Comparison of ENCODE assay signal across 21 mouse cellular contexts in the genomic region with DNA sequence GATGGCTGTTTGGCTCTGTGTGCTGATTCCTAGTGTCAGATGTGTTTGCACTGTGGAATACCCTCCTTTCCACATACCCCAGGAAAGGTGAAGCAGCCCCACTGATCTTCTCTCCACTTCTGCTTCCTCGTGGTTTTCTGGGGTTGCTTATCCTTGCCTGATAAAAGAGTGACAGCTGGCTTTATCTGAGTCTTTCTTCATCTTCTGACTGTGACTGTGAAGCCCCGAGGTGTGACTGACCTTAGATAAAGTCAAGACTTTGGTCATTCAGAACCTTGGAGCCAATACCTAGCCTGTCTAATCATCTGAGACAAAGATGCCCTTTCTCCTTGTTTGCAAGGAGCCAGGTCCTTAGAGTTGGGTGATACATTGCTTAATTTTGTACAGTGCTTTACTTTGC.
DNase-seq lines count a peak whose midpoint lies in the region; ATAC-seq and TF ChIP-seq lines count a peak whose summit lies in the region.
"Had no signal": no experiment of that assay in that cellular context is flagged by ENCODE, and none has a peak within 500 bp of the region (broad histone marks: within the 10 kb centered on the region; RNA-seq: fewer than 3 reads in every experiment).

No protein-coding gene starts in this region.

- no peak for TF ChIP-seq EP300 in liver, postnatal 0 days (IDR thresholded peaks at IDR 0.05; ENCODE audit: low read depth)
- peak; percentile 77 to 87 for TF ChIP-seq EP300 in MEL (IDR thresholded peaks at IDR 0.05; ENCODE audit: low read depth in 1 of 2, low read length in 2 of 2)

- no peaks in the 10 kb centered on the region for H3K36me3 ChIP-seq in liver, adult 2 months (ENCODE audit: control insufficient read depth, insufficient read depth, low read length)
- no peaks in the 10 kb centered on the region; the same call in 1 of the 2 replicates for H3K36me3 ChIP-seq in liver, postnatal 0 days (replicated peaks; ENCODE audit: insufficient read depth, low read length)
- H3K36me3 ChIP-seq in MEL (ENCODE audit: control insufficient read depth in 1 of 2, insufficient read depth in 2 of 2, low read length in 2 of 2) = peaks cover 0 to 8% of the 10 kb centered on the region in 2 experiments; a peak in 2 of 4 replicates
- H3K36me3 ChIP-seq: embryonic facial prominence, embryonic 10.5 days; hindbrain, embryonic 12.5 days had no signal

- H3K27ac ChIP-seq in liver, adult 2 months (replicated peaks; ENCODE audit: insufficient read depth, low read depth, low read length) = peak overlapping the region; percentile 40
- H3K27ac ChIP-seq in liver, postnatal 0 days (ENCODE audit: low read depth) = no peak overlapping the region
- H3K27ac ChIP-seq in MEL (ENCODE audit: control insufficient read depth, low read depth, low read length) = no peak overlapping the region
- H3K27ac ChIP-seq: embryonic facial prominence, embryonic 10.5 days; gastrocnemius, adult 2 months; hindbrain, embryonic 12.5 days had no signal

- H3K27me3 ChIP-seq in liver, adult 2 months (ENCODE audit: control insufficient read depth, insufficient read depth, low read length) = no peaks in the 10 kb centered on the region
- no peaks in the 10 kb centered on the region for H3K27me3 ChIP-seq in liver, postnatal 0 days (ENCODE audit: insufficient read depth, low read length)
- no peaks in the 10 kb centered on the region for H3K27me3 ChIP-seq in MEL (ENCODE audit: control insufficient read depth in 1 of 2, insufficient read depth in 2 of 2, low read length in 2 of 2)
- H3K27me3 ChIP-seq: hindbrain, embryonic 12.5 days had no signal

- TF ChIP-seq CTCF in liver, adult 2 months (IDR thresholded peaks at IDR 0.05; ENCODE audit: low read depth, low read length) = no peak
- TF ChIP-seq CTCF in liver, postnatal 0 days (IDR thresholded peaks at IDR 0.05; ENCODE audit: low read depth) = no peak
- TF ChIP-seq CTCF in MEL (IDR thresholded peaks at IDR 0.05 in 2 of 3, conservative IDR thresholded peaks at IDR 0.05 in 1 of 3; ENCODE audit: control insufficient read depth in 1 of 3, insufficient read depth in 1 of 3, low read depth in 2 of 3, low read length in 3 of 3, poor library complexity in 1 of 3, severe bottlenecking in 1 of 3) = no peak

- no peaks in the 10 kb centered on the region for H3K9me3 ChIP-seq in liver, postnatal 0 days (ENCODE audit: low read length)
- H3K9me3 ChIP-seq in MEL (replicated peaks; ENCODE audit: insufficient read depth, low read length) = no peaks in the 10 kb centered on the region
- H3K9me3 ChIP-seq: embryonic facial prominence, embryonic 10.5 days; hindbrain, embryonic 12.5 days had no signal

- 10% methylated on average over 2 of the region's 2 CpGs for WGBS in liver, adult 2 months
- 9% methylated on average over 2 of the region's 2 CpGs for WGBS in liver, postnatal 0 days (ENCODE audit: insufficient replicate concordance)

- H3K4me1 ChIP-seq in liver, adult 2 months (ENCODE audit: control insufficient read depth, insufficient read depth, low read length) = peaks cover 12% of the 10 kb centered on the region
- peaks cover 5% of the 10 kb centered on the region; the same call in 1 of the 2 replicates for H3K4me1 ChIP-seq in liver, postnatal 0 days (ENCODE audit: insufficient read depth)
- H3K4me1 ChIP-seq in MEL (ENCODE audit: control insufficient read depth in 1 of 2, insufficient read depth in 2 of 2, low read length in 2 of 2) = peaks cover 6 to 12% of the 10 kb centered on the region in 2 experiments; a peak in 3 of 4 replicates
- H3K4me1 ChIP-seq: hindbrain, embryonic 12.5 days had no signal

- no peak overlapping the region for H3K9ac ChIP-seq in liver, adult 2 months (ENCODE audit: low read depth, low read length)
- no peak overlapping the region for H3K9ac ChIP-seq in liver, postnatal 0 days (replicated peaks)
- H3K9ac ChIP-seq in MEL (ENCODE audit: control insufficient read depth, low read depth, low read length, poor library complexity, severe bottlenecking) = no peak overlapping the region
- H3K9ac ChIP-seq: hindbrain, embryonic 12.5 days had no signal

- peaks cover 8% of the 10 kb centered on the region; the same call in 1 of the 2 replicates for H3K79me2 ChIP-seq in liver, adult 2 months (ENCODE audit: control insufficient read depth, insufficient read depth, low read length)
- no peaks in the 10 kb centered on the region for H3K79me2 ChIP-seq in MEL (ENCODE audit: control insufficient read depth, insufficient read depth, low read length, poor library complexity)

- TF ChIP-seq RAD21 in MEL (IDR thresholded peaks at IDR 0.05; ENCODE audit: low read depth, low read length) = no peak

- no peak for DNase-seq in liver, adult 2 months (ENCODE audit: extremely low read depth, low read depth, low spot score)
- no peak for DNase-seq in liver, postnatal 0 days
- peak; percentile 19 for DNase-seq in 416B (ENCODE audit: low read depth)
- DNase-seq in MEL (ENCODE audit: low read depth, low spot score) = peak; percentile 34
- DNase-seq in right cerebral cortex, postnatal 36 days (ENCODE audit: low spot score in 2 of 2) = no peak
- no peak for DNase-seq in c-Kit-positive CD71-positive TER-119-positive erythroid progenitor cells, embryonic 14.5 days (ENCODE audit: low spot score)
- no peak for DNase-seq in lung, postnatal 10 days
- DNase-seq: adrenal gland, postnatal 10 days; cerebellum, adult 18-20 months; cerebellum, adult 9-11 months; cerebellum, postnatal 36 days; gastrocnemius, adult 2 months; gastrocnemius, postnatal 25 days; heart, adult 11 months; heart, postnatal 10 days; heart, postnatal 4 days had no signal

- TF ChIP-seq POLR2A in liver, adult 2 months (IDR thresholded peaks at IDR 0.05; ENCODE audit: extremely low read depth, insufficient read depth, low read length) = no peak
- TF ChIP-seq POLR2A in MEL (IDR thresholded peaks at IDR 0.05; ENCODE audit: control insufficient read depth in 1 of 2, insufficient read depth in 1 of 2, low read depth in 1 of 2, low read length in 2 of 2, poor library complexity in 1 of 2) = no peak

- no peak for ATAC-seq in liver, postnatal 0 days
- peak; percentile 45 for ATAC-seq in megakaryocyte, adult 5-6 weeks (ENCODE audit: poor library complexity, severe bottlenecking)
- ATAC-seq: forebrain, embryonic 14.5 days; hindbrain, embryonic 16.5 days had no signal

- H3K4me2 ChIP-seq in liver, postnatal 0 days (ENCODE audit: low read depth, low read length) = no peak overlapping the region
- H3K4me2 ChIP-seq: hindbrain, embryonic 12.5 days had no signal

- H3K4me3 ChIP-seq in liver, adult 2 months (ENCODE audit: insufficient read depth, low read depth, low read length) = no peak overlapping the region
- H3K4me3 ChIP-seq in liver, postnatal 0 days (ENCODE audit: low read depth, low read length) = no peak overlapping the region
- no peak overlapping the region for H3K4me3 ChIP-seq in MEL (ENCODE audit: control insufficient read depth in 1 of 2, insufficient read depth in 1 of 2, low read depth in 2 of 2, low read length in 2 of 2)
- H3K4me3 ChIP-seq: embryonic facial prominence, embryonic 10.5 days; gastrocnemius, adult 2 months; hindbrain, embryonic 12.5 days had no signal

TF ChIP-seq in MEL, 35 proteins besides CTCF, POLR2A, EP300 and RAD21:
- TF ChIP-seq TCF12 (IDR thresholded peaks at IDR 0.05; ENCODE audit: low read depth, low read length) (peak; percentile 83), USF2 (IDR thresholded peaks at IDR 0.05; ENCODE audit: borderline replicate concordance in 1 of 2, insufficient read depth in 1 of 2, low read depth in 1 of 2, low read length in 2 of 2) (no peak), ZKSCAN1 (IDR thresholded peaks at IDR 0.05; ENCODE audit: low read depth, low read length) (no peak), ETS1 (IDR thresholded peaks at IDR 0.05; ENCODE audit: low read depth, low read length) (peak; percentile 73), UBTF (IDR thresholded peaks at IDR 0.05; ENCODE audit: borderline replicate concordance, insufficient read depth, low read depth, low read length) (no peak), JUND (IDR thresholded peaks at IDR 0.05; ENCODE audit: low read depth, low read length) (no peak), MEF2A (IDR thresholded peaks at IDR 0.05; ENCODE audit: extremely low read depth, insufficient replicate concordance, low read depth, low read length, poor library complexity, severe bottlenecking) (no peak), MXI1 (IDR thresholded peaks at IDR 0.05; ENCODE audit: low read depth, low read length) (no peak), POLR2AphosphoS5 (IDR thresholded peaks at IDR 0.05; ENCODE audit: borderline replicate concordance, low read depth, low read length) (no peak), BHLHE40 (IDR thresholded peaks at IDR 0.05; ENCODE audit: borderline replicate concordance, low read depth, low read length) (peak; percentile 49; the same call in 1 of the 2 replicates), KAT2A (conservative IDR thresholded peaks at IDR 0.05; ENCODE audit: low read depth, low read length) (no peak), MYB (IDR thresholded peaks at IDR 0.05; ENCODE audit: low read depth, low read length) (no peak), GATA1 (IDR thresholded peaks at IDR 0.05; ENCODE audit: low read depth, low read length) (peak; percentile 86), MAFK (IDR thresholded peaks at IDR 0.05; ENCODE audit: borderline replicate concordance, low read depth, low read length) (peak; percentile 15; the same call in 1 of the 2 replicates), TAL1 (IDR thresholded peaks at IDR 0.05; ENCODE audit: low read length) (no peak), E2F4 (IDR thresholded peaks at IDR 0.05; ENCODE audit: borderline replicate concordance, low read depth, low read length) (no peak), ELF1 (IDR thresholded peaks at IDR 0.05; ENCODE audit: low read depth, low read length) (no peak), RCOR1 (IDR thresholded peaks at IDR 0.05; ENCODE audit: low read depth, low read length) (peak; percentile 60; the same call in 1 of the 2 replicates), SIN3A (IDR thresholded peaks at IDR 0.05; ENCODE audit: low read length) (0 out of 2 replicates have a peak, but pooled peaks have one; percentile 25), TBP (IDR thresholded peaks at IDR 0.05; ENCODE audit: low read depth, low read length) (no peak), CHD2 (IDR thresholded peaks at IDR 0.05; ENCODE audit: low read length) (no peak), NRF1 (IDR thresholded peaks at IDR 0.05; ENCODE audit: insufficient read depth, low read depth, low read length, poor library complexity, severe bottlenecking) (no peak), ZNF384 (IDR thresholded peaks at IDR 0.05; ENCODE audit: low read depth, low read length) (no peak), MYC (IDR thresholded peaks at IDR 0.05; ENCODE audit: low read depth, low read length) (no peak)
TF ChIP-seq in MEL: peak in this region for 7.

Comparison
In these comparisons a context has a peak if more than half of its experiments do, and no peak if none do; other contexts are left out.
1. DNase-seq: peak in 416B (single experiment) and MEL (single experiment); none in liver, adult 2 months (single experiment), liver, postnatal 0 days (single experiment), right cerebral cortex, postnatal 36 days (0 of 2), c-Kit-positive CD71-positive TER-119-positive erythroid progenitor cells, embryonic 14.5 days (single experiment) and lung, postnatal 10 days (single experiment).